Mouse (Mus musculus): ENCODE measurements at regions not wholly inside any gene's neighbourhood (a gene's known extent, or its start where the extent isn't known, plus 50 kb on each side); places are given as distances from the start of the nearest gene placed in this dataset.

GRCm38 (mm10) chr15:27089155-27089554 is 193.8 kb upstream of the Fbxl7 start:
- no peak for TF ChIP-seq POLR2A (IDR thresholded peaks at IDR 0.05; ENCODE audit: borderline replicate concordance, extremely low read depth, low read depth, low read length)
- no peak for TF ChIP-seq CTCF (IDR thresholded peaks at IDR 0.05; ENCODE audit: insufficient read depth, low read length)
